ENCODE assay signal across 34 mouse cellular contexts in the genomic region with DNA sequence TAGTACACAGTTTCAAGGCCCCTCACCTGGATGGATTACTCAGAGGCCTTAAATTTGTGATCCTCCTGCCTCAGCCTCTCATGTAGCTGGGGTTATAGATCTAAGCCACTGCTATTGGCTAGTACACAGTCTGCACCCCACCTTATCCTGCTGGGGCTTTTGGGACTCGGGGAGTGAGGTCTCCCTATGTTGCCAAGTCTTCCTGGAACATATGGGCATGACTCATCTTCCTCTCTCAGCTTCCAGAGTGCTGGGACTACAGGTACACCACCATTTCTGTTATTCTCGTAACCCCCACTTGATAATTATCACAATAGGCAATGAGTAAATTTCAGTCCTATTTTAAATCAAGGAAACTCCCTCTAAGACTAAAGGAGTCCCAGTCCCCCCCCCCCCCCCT. TPM values are rescaled to one million over a fixed set of nuclear protein-coding genes. Genes with fewer than 3 reads are reported as not detected.
"Had no signal": no experiment of that assay in that cellular context is flagged by ENCODE, and none has a peak within 500 bp of the region (broad histone marks: within the 10 kb centered on the region; RNA-seq: fewer than 3 reads in every experiment).

No protein-coding gene starts in this region.

- H3K4me3 ChIP-seq: left cerebral cortex, adult 2 months; limb, embryonic 10.5 days; limb, embryonic 12.5 days; limb, embryonic 13.5 days; limb, embryonic 15.5 days; liver, embryonic 12.5 days; liver, embryonic 13.5 days; liver, embryonic 15.5 days; lung, embryonic 15.5 days; megakaryocyte, embryonic 14.5 days; midbrain, embryonic 10.5 days; midbrain, embryonic 12.5 days; midbrain, embryonic 13.5 days; midbrain, embryonic 15.5 days; myocyte had no signal

- H3K27ac ChIP-seq: left cerebral cortex, adult 2 months; limb, embryonic 10.5 days; limb, embryonic 12.5 days; limb, embryonic 13.5 days; limb, embryonic 15.5 days; liver, embryonic 12.5 days; liver, embryonic 13.5 days; liver, embryonic 14.5 days; liver, embryonic 15.5 days; lung, embryonic 15.5 days; midbrain, embryonic 10.5 days; midbrain, embryonic 12.5 days; midbrain, embryonic 13.5 days; midbrain, embryonic 15.5 days had no signal

- H3K9me3 ChIP-seq: limb, embryonic 10.5 days; limb, embryonic 12.5 days; limb, embryonic 13.5 days; limb, embryonic 15.5 days; liver, embryonic 12.5 days; liver, embryonic 13.5 days; liver, embryonic 15.5 days; lung, embryonic 15.5 days; megakaryocyte, embryonic 14.5 days; midbrain, embryonic 10.5 days; midbrain, embryonic 12.5 days; midbrain, embryonic 13.5 days; midbrain, embryonic 15.5 days had no signal

- ATAC-seq: liver, embryonic 12.5 days; liver, postnatal 0 days; lung, postnatal 0 days; midbrain, embryonic 13.5 days; midbrain, embryonic 15.5 days; midbrain, embryonic 16.5 days had no signal

- H3K36me3 ChIP-seq: lung, embryonic 15.5 days had no signal

- H3K9ac ChIP-seq: limb, embryonic 12.5 days; limb, embryonic 13.5 days; limb, embryonic 15.5 days; liver, embryonic 12.5 days; liver, embryonic 13.5 days; liver, embryonic 14.5 days; liver, embryonic 15.5 days; liver, postnatal 0 days; lung, embryonic 14.5 days; lung, embryonic 15.5 days; midbrain, embryonic 12.5 days; midbrain, embryonic 13.5 days; midbrain, embryonic 15.5 days had no signal

- H3K4me2 ChIP-seq: limb, embryonic 12.5 days; limb, embryonic 13.5 days; limb, embryonic 15.5 days; liver, embryonic 11.5 days; liver, embryonic 12.5 days; liver, embryonic 13.5 days; liver, embryonic 15.5 days; lung, embryonic 14.5 days; lung, embryonic 15.5 days; midbrain, embryonic 11.5 days; midbrain, embryonic 12.5 days; midbrain, embryonic 13.5 days; midbrain, embryonic 15.5 days had no signal

- DNase-seq: left cerebral cortex, postnatal 4 days; liver; liver, embryonic 13.5 days; liver, postnatal 0 days; lung, adult 18-20 months; lung, adult 2 months; lung, embryonic 14.5 days; lung, postnatal 10 days; lung, postnatal 14 days; lung, postnatal 36 days; lung, postnatal 4 days had no signal

- H3K27me3 ChIP-seq: limb, embryonic 12.5 days; limb, embryonic 13.5 days; limb, embryonic 15.5 days; liver, embryonic 12.5 days; liver, embryonic 13.5 days; liver, embryonic 15.5 days; lung, embryonic 15.5 days; megakaryocyte, embryonic 14.5 days; midbrain, embryonic 12.5 days; midbrain, embryonic 13.5 days; midbrain, embryonic 15.5 days had no signal

RNA-seq across cellular contexts. Expression of gene P2rx5, which starts 34.2 kb away (rescaled TPM):
- total RNA-seq: megakaryocyte progenitor cell, adult 5-6 weeks; megakaryocyte-erythroid progenitor cell, adult 5-6 weeks; midbrain, postnatal 0 days; monocyte, adult 5-6 weeks had no signal
